In genomic region chr9:35930817-35931216, GRCm38 (mm10) we compare ENCODE assay signal across 22 mouse cellular contexts.
"Had no signal": no experiment of that assay in that cellular context is flagged by ENCODE, and none has a peak within 500 bp of the region (broad histone marks: within the 10 kb centered on the region; RNA-seq: fewer than 3 reads in every experiment).

No protein-coding gene starts in this region.

- ATAC-seq: hindbrain, embryonic 16.5 days; hindbrain, postnatal 0 days; inflammation-experienced regulatory T-cells, adult 6 months; intestine, embryonic 15.5 days; intestine, embryonic 16.5 days; intestine, postnatal 0 days had no signal

- DNase-seq: heart, postnatal 10 days; heart, postnatal 14 days; heart, postnatal 36 days; heart, postnatal 4 days; kidney, adult 11 months; kidney, adult 18-20 months; kidney, adult 2 months; kidney, adult 8-10 months; kidney, adult 9 months; kidney, postnatal 10 days; kidney, postnatal 14 days; kidney, postnatal 25 days; kidney, postnatal 36 days; kidney, postnatal 4 days; layer of hippocampus, adult 9-11 months; layer of hippocampus, postnatal 36 days had no signal
